Mouse (Mus musculus) ES-Bruce4 (cell line): ENCODE data around the gene Fam83f.

Experiments
- CTCF ChIP-seq: IDR thresholded peaks from one replicate; pipeline ENCODE4 v1.8.1; 2011; ENCODE audit warnings: low read depth, low read length
- EP300 ChIP-seq: IDR thresholded peaks from 2 replicates; pipeline ENCODE4 v1.6.1; 2011; ENCODE audit warnings: low read depth, low read length; ENCODE audit not compliant: insufficient read depth

- TF ChIP-seq CTCF, result no peak
- no peak for TF ChIP-seq EP300
Observed at GRCm38 (mm10) chr15:80684786-80685602, 13.3 kb downstream of the Fam83f start.
